Mouse (Mus musculus) lung, postnatal 0 days (tissue): Measurements from ENCODE around the gene D430042O09Rik.

Experiments used
- CTCF ChIP-seq: IDR thresholded peaks from 2 replicates; pipeline ENCODE4 v1.5.1; 2016; ENCODE audit warnings: antibody characterized with exemption, mild to moderate bottlenecking
- EP300 ChIP-seq: IDR thresholded peaks from 2 replicates; pipeline ENCODE4 v1.6.1; 2016; ENCODE audit warnings: antibody characterized with exemption, mild to moderate bottlenecking, control low read depth

DNA sequence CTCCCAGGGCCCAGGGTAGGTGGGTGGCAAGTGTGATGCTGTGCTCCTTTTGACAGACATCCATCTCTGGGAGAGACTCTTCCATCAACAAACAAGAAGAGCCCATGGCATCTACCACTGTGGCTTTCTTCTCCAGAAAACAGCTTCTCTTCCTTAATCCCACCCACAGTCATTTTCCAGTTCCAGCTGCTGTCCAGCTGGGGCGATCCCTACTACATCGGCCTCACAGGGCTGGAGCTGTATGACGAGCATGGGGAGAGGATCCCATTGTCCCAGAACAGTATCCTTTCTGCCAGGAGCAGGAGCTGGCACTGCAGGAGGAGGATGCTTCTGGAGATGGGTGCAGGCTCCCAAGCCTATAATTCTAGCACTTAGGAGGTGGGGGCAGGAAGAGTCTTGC is 160.9 kb downstream of the D430042O09Rik start:
- TF ChIP-seq EP300 (no peak), CTCF (no peak)
